Mouse (Mus musculus) heart, postnatal 0 days (tissue): Measurements from ENCODE around the gene Kif26b.

ENCODE experiments used
- CTCF ChIP-seq: IDR thresholded peaks from 2 replicates; pipeline ENCODE4 v1.5.1; 2016; ENCODE audit warnings: antibody characterized with exemption, control low read depth, low read depth
- EP300 ChIP-seq: IDR thresholded peaks from 2 replicates; pipeline ENCODE4 v1.6.1; 2016; ENCODE audit warnings: antibody characterized with exemption, low read depth

GRCm38 (mm10) chr1:178611512-178611911 is 82.6 kb downstream of the Kif26b start:
- TF ChIP-seq CTCF (no peak), EP300 (no peak)
